Mouse (Mus musculus): ENCODE measurements around the gene Cby1.

The Cby1 gene

DNA sequence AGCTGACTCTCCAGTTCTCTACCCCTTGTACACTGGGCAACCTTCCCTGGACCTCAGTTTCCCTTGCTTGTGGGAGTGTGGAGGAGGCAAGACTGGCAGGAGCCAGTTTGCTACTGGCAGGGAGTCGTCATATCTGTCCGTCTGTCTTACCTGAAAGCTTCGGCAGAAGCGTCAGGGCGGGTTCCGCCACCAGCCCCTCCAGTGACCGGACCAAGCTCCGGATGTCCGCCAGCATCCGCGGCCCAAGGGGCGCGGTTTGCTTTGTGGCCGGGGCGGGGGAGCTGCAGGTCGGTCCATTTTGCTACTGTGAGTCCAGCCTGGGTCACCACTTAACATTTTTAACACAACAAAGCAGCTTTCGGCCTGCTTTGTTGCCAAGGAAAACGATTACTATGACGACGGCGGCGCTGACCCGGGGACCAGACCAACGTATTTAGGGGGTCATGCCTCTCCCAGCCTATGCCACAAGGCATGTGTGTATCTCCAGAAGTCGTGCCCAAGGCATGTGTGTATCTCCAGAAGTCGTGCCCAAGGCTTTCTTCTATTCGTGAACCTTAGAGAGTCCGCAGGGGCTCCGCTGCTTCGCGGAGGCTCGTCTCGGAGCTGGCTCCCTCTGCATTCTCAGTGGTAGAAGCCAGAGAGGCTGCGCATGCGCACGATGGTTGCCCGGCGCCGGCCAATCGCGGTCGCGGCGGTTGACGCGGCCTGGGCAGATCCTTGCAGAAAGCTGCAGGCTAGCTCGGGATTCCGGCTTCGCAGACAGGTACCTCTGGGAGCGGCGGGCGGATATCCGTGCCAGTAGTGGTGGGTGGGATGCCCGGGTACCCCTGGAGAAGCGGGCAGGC, at the start of gene Cby1, which contains the start of gene Fam227a:
Gene Cby1 (plus strand): TSS at position 669 of the 845 bp plus-strand sequence.
Gene Fam227a (minus strand): TSS at position 426 of the 845 bp plus-strand sequence.
- peak; percentile 33; the same call in 1 of the 2 replicates for TF ChIP-seq GATA4 (IDR thresholded peaks at IDR 0.05; ENCODE audit: insufficient replicate concordance, low read length)

DNA sequence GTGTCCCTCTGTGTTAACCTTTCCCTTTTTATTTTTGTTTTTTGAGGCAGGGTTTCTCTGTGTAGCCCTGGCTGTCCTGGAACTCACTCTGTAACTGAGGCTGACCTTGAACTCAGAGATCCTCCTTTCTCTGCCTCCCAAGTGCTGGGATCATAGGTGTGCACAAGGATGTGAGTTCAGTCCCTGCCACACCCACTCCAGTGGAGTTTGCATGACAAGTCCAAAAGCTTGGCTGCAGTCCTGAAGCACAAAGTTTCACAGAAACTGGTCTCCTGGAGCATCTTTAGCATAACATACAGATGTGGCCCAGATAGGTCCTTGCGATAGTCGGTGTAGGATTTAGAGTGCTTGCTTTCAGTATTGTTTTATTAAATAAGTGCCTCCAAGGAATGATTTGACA, 49.8 kb upstream of the Cby1 start:
- TF ChIP-seq GATA4 (IDR thresholded peaks at IDR 0.05; ENCODE audit: insufficient replicate concordance, low read length): no peak

DNA sequence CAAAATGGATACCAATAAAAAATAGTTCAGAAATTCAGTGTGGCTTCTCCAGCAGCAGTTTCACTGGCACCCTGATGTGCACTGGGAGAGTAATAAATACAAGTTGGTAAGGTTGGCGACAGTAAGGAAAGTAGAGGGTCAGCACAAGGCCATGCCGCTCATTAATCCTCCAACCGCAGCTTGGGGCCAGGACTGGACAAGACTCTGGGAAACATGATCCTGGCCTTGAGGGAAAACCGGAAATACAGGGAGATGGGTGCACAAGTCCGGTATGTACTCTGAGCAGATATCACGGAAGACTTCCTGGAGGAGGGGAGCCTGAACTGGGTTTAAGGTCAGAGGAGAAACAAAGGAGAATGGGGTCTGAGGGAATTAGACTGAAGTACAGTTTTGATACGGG, 43.5 kb upstream of the Cby1 start:
- TF ChIP-seq GATA4 (IDR thresholded peaks at IDR 0.05; ENCODE audit: insufficient replicate concordance, low read length): no peak

DNA sequence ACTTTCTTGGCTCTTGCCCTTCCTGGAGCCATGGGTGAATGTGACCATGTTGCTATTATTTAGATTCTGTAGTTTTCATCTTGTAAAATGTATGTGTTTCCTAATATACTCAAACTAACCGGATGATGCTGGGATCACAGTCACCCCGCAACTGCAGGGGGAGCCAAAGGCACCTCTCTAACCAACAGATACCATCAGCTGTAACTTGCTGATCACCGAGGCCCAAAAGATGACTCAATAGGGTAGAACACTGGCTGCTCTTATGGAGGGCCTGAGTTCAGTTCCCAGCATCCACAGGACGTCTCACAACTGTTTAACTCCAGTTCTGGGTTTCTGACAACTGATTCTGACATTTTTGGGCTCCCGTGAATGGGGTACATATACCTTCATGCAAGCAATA, 42.3 kb upstream of the Cby1 start:
- no peak for TF ChIP-seq GATA4 (IDR thresholded peaks at IDR 0.05; ENCODE audit: insufficient replicate concordance, low read length)

DNA sequence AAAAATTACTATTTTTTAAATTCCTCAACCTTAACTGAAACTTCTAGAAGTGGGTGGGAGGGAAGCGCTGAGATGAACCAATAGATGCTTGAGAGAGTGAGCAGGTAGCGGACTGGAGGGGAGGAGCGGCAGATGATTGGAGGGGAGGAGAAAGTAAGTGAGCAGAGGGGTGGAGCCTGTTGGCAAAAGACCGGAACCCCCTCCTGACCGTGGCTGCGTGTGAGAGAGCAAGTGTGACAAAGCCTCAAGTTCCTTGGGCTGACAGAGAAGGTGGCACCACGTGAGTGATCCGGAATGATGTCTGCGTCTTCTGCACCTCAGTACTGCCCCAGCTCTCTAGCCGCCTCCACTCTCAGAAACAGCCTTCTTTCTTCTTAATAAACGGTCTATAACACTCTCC, 41.9 kb upstream of the Cby1 start:
- TF ChIP-seq GATA4 (IDR thresholded peaks at IDR 0.05; ENCODE audit: insufficient replicate concordance, low read length): no peak

DNA sequence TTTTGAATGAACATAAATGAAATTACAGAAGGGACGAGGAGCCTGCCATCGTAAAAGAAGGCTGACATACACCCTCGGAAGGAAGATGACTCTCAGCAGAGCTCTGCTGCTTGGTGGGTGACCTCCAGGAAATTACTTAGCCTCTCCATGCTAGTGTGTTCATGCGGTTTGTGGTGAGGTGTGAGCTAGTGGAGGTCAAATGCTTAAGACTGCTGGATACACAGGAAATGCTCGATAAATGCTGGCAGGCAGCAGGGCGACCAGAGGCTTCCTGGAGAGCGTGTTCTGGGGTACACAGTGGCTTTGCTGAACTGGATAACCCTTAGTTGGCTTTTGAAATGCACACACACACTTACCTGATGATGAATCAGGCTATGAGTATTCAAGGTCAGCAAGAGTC, 40.5 kb upstream of the Cby1 start:
- no peak for TF ChIP-seq GATA4 (IDR thresholded peaks at IDR 0.05; ENCODE audit: insufficient replicate concordance, low read length)

DNA sequence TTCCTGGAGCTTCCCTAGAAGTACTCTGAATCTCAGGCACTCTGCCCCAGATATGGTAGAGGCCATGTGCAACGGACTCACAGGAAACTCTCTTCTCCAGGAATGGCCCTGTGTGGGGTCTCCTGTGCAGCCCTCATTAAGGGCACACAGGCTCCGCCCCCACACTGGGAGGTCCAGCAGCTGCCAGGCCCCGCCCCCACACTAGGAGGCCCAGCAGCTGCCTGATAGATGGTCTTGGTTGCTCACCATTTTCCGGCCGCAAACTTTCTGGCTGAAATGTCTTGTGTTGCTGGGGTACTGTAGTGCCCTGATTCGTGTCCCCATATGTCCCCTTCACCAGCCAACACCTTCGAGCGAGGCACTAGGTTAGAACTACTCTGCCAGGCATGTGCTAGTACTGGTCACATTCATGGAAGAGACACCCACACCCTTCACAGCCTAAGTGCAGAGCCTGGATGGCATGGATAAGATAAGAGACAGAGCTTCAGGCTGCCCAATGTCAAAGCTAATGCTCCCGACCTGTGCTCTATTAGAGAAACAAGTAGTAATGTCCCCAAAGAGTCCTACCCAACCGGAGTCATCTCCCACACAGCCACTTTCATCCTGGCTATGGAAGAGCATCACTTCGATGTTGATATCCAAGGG, 39.1 kb upstream of the Cby1 start:
- TF ChIP-seq GATA4 (IDR thresholded peaks at IDR 0.05; ENCODE audit: insufficient replicate concordance, low read length): no peak

DNA sequence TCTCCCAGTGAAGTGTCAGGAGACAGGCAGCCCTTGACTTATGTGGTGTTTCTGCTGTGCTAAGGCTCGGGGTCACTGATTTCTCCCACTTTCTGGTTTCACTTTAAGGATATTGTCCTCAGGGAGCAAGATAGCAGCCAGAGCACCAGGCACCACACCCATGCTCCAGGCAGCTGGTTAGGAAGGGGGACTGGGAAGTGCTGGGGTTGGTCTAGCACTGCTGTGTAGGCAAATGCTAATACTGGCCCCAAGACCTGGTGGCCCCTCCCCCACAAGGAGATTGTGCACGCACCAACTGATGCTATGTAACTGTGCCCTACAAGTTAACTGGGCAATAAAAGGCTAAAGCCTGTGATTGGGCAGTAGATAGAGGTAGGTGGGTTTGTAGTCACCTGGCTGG, 28.5 kb upstream of the Cby1 start:
- TF ChIP-seq GATA4 (IDR thresholded peaks at IDR 0.05; ENCODE audit: insufficient replicate concordance, low read length): no peak

DNA sequence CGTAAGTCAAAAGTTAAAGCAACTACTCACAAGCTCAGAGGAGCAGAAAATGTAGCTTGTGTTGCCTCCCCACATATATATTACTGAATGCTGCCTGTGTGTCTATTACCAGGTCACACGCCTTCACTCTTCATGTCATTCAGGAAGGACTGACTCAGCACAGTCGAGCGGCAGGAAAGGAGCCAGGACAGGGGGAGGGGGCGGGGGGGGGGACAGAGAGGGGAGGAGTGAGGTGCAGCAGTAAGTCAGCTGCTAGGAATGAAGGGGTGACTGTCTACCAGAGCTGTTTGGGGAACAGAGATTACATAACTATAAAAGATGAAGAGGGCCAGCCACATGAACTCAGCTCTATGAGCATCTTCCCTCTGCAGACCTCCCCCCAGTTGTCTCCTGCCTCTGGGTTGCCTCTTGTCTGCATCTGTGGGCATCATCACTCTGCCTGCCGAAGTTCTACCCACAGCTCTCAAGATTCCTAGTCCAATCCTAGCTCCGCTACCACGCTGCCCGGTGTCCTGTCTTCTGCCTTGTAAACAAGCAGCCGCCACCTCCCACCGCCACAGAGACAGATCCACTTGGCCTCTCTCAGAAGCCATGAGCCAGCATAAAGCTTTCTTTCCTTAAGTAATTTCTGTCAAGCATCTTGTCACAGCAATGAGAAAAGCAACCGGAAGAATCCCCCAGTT, 17.7 kb upstream of the Cby1 start:
- no peak for TF ChIP-seq GATA4 (IDR thresholded peaks at IDR 0.05; ENCODE audit: insufficient replicate concordance, low read length)

DNA sequence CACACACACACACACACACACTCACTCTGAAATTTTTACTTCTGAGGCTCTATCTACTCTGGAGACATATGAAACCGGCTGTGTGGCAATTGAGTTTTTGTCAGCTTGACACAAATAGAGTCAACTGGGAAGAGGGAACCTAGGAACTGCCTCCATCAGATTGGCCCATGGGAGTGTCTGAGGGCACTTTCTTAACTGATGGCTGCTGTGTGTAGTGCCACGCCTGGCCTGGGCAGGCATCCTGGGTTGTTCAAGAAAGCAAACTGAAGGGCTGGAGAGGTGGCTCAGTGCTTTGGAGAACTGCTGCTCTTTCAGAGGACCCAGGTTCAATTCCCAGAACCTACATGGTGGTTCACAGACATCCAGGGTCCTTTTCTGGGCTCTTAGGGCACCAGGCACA, 13.5 kb upstream of the Cby1 start:
- TF ChIP-seq GATA4 (IDR thresholded peaks at IDR 0.05; ENCODE audit: insufficient replicate concordance, low read length): no peak

DNA sequence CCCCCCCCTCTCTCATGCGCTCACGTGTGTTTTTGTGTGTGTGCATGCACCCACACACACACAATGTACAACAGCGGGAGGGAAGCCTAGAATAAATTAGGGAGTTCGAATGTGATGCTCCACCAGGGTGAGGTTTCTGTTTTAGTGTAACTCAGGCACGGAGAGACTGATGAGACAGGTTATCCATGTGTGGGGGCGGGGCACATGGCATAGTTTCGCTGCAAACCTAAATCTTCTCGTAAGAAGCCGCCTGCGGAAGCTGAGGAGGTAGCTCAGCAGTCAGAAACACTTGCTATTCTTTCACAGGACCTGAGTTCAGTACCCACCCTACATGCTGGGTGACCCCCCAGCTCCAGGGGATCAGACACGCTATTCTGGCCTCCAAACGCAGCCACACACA, 10.9 kb upstream of the Cby1 start:
- no peak for TF ChIP-seq GATA4 (IDR thresholded peaks at IDR 0.05; ENCODE audit: insufficient replicate concordance, low read length)

DNA sequence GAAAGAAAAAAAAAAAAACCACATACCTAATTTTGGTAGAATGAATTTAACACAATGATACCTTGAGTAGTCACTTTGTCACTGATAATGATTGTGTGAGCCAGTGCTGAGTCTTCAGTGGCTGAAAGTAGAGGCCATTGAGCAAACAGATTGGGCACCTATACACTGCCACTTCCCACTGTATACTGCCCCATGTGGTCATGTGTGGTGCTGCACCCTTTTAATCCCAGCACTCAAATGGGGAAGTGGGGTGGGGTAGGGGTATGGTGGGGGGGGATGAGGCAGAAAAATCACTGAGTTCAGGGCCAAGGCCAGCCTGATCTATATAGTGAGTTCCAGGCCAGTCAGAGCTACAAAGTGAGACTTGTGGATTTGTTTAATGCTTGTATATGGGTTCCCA, 8.4 kb upstream of the Cby1 start:
- no peak for TF ChIP-seq GATA4 (IDR thresholded peaks at IDR 0.05; ENCODE audit: insufficient replicate concordance, low read length)

DNA sequence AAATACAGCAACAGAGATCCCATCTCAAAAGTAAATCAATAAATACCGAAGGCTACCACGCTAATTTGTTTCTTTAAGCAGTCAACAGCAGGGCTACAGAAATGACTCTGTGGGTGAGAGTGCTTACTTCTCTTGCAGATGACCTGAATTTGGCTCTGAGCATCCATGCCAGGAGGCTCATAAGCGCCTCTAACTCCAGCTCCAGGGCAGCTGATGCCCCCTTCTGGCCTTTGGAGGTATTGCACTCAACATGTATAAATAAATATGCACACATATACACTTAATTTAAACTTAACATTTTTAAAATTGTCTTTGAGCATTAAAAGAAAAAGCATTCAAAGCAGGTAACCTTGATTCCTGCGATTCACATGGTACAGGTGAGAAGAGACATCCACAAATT, 7.5 kb upstream of the Cby1 start:
- TF ChIP-seq GATA4 (IDR thresholded peaks at IDR 0.05; ENCODE audit: insufficient replicate concordance, low read length): no peak

DNA sequence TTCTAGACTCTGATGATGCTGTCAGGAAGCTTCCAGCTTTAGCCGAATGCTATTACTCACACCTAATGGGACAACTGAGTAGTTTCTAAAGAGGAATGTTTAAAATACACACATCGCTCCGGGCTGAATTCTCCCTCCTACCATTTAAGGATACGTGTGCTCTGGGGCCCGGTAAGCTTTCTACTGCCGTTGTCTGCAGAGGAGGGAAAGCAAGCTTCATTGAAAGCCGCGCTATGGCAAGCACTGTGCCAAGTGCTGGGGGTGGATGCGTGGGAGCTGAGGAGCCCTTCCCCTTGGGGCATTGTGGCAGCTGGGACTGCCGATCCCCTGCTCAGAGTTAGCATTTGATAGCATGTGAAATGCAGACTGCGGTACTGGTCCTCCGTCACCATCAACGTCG, 2.5 kb upstream of the Cby1 start:
- TF ChIP-seq GATA4 (IDR thresholded peaks at IDR 0.05; ENCODE audit: insufficient replicate concordance, low read length): no peak

DNA sequence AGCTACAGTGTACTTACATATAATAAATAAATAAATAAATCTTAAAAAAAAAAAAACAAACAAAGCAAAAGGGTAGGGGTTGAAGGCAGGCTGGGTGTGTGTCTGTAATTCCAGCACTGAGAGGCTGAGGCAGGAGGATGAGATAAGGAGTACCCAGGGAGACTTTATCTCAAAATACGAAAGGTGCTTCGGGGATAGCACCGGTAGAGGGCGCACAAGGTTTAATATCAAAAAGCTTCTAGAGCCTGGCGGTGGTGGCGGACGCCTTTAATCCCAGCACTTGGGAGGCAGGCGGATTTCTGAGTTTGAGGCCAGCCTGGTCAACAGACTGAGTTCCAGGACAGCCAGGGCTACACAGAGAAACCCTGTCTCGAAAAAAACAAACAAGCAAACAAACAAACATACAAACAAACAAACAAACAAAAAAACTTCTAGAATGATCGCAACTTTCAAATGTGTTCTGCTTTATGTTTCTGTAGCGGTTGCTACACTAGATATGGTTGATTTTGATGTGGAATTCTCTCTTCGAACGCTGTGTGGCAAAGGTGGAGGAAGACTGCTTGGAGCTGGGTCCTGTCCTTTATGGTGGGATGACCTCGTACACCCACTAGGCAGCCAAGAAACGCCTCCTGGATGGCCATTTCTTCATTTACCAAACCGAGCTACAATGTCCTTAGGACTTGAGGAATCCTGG, 1.0 kb upstream of the Cby1 start:
- TF ChIP-seq GATA4 (IDR thresholded peaks at IDR 0.05; ENCODE audit: insufficient replicate concordance, low read length): no peak; the same call in 1 of the 2 replicates
